Mouse (Mus musculus): ENCODE results near the gene Ackr1.
"Not testable (repeated sequence)": the region's sequence is repeated elsewhere in the genome, so short reads cannot be mapped to it uniquely, and the experiment has no call there.

The Ackr1 gene

DNA sequence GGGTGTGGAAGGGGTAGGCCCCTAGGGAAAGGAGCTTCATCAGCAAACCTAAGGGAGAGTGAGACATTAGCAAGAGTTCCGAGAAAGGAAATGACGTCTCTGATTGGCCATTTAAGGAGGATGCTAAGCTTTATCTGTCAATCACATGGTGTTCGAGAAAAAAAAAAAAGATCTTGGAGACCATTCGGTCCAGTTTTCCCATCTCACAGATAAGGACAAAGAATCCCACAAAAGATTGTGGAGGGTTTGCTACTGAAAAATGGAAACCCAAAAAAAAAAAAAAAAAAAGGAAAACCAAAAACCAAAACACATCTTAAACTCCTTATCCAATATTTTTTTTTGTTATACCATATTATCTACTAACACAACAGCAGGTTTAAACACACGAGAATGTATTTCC, 15.6 kb upstream of the Ackr1 start:
- DNase-seq (ENCODE audit: low spot score in 2 of 2): no peak

DNA sequence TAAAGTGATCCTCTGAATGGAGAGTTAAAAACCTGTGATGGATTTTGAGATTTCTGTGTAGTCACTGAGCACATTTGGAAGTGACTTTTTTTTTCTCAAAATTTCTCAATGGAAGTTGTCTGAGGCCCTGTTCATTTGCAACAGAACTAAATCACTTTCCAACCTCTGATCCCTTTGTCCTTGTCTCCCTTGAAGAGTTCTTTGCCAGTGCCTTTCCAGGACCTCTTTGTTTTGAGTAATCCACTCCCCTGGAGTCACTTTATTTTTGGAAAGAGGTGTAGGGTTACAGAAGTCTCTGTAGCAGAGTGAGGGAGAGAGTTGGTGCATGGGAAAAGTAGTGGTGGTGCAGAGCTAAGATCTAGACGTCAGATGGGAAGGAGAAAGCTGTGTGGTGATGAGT, 15.0 kb upstream of the Ackr1 start:
- DNase-seq (ENCODE audit: low spot score in 2 of 2): no peak

DNA sequence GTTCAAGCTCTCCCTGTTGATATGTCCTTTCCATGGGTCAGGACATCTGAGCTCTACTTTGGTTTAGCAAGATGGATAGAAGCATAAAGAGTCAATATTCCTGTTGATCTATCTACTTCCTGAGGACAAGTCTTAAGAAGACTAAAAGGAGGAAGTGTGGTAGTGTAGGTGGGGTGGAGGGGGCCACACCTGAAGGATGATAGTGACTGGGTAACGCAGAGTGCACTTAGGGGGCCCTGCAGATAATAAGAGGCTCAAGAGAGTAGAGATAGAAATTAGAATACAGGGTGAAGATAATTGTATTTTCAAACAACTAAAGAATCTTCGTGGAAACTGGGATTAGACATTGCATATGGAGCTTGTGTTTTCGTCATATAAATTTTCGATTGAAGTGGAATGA, 11.6 kb upstream of the Ackr1 start:
- no peak for DNase-seq (ENCODE audit: low spot score in 2 of 2)

DNA sequence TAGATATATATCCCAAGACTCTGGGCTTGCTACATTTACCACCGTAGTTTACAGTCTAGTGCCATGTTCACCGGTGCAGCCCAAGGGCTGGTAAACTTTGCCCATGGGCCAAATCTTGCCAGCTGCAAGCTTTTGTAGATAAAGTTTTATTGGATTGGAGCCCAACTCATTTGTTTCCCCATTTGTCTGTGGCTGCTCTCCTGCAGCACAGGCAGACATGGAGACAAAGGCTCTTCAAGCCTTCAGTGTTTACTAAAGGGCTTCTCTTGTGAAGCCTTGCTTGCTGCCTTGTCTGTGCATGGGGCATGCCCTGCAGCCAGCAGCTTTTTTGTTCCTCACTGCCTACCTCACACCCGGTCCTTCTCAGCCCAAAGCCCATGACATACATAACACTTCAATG, 10.4 kb upstream of the Ackr1 start:
- DNase-seq (ENCODE audit: low spot score in 2 of 2): no peak

DNA sequence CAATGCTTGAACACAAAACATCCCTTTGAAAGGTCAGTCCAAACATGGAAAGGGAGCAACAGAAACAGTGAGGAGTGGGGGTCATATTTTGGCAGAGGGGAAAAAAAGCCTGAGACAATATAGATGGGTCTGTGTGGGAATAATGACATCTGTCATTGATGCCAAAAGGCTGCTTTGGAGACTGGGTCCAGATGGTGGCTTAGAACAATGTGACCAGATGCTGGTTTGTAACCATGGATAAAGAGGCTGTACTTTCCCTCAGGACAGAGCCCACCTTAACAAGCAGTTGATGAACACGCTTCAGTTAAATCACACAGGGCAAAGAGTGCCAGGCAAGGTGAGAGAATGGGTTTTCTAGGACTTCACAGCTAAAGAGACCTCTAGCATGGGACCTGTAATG, 8.9 kb upstream of the Ackr1 start:
- no peak for DNase-seq (ENCODE audit: low spot score in 2 of 2)

DNA sequence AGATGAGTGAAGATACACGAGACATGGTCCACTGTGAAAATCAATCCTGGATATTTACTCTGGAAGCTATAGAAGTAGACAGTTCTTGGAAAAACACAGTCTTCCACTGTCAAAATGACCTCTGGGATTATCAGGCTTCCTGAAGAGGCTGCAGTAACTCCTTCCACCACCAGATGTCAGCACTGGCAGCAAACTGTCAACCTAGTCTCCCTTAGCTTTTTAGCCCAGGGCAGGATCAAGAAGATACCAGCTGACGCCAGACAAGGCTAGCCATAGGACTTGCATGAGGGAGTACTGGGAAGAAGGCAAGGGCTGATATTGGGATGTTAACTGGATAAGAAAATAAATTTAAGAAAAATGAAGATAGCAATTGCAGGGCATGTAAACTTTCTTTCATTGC, 6.0 kb upstream of the Ackr1 start:
- peak; percentile 61 to 69 for DNase-seq (ENCODE audit: low spot score in 2 of 2)

DNA sequence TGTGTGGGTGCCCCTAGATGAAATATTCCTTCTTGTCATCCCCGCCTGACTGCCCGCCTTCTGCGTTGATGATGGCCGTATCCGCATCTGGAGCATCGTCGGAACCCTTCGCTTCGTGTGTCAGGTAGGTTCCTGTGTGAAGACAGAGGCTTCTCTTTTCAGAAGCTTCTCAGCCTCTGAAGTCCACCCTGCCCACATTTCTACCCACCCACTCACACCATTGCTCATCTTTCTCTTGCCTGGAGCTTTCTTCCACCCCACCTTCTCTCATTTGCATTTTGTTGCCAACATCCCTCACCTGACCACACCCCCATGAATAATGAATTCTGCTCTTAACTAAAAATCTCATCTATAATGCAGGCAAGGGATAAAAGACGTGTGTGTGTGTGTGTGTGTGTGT, 3.5 kb upstream of the Ackr1 start:
- no peak for DNase-seq (ENCODE audit: low spot score in 2 of 2)

DNA sequence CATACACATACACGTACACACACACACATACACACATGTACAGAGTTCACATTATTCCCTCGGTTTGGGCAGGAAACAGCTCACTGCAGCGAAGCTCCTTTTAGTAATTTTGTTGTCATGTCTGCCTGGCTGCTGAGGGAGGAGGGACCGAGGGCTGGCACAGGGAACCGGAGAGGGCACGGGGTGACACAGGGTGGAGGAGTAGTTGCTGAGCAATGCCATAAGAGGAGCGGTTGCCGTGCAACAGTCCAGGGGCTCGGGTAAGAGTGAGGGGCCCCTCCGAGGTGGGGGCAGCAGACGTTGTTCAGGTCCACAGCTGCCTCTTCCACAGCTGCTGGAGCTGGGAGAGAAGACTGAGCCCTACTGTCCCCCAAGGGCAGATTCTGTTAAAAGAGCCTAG, 2.4 kb upstream of the Ackr1 start:
- DNase-seq (ENCODE audit: low spot score in 2 of 2): no peak

DNA sequence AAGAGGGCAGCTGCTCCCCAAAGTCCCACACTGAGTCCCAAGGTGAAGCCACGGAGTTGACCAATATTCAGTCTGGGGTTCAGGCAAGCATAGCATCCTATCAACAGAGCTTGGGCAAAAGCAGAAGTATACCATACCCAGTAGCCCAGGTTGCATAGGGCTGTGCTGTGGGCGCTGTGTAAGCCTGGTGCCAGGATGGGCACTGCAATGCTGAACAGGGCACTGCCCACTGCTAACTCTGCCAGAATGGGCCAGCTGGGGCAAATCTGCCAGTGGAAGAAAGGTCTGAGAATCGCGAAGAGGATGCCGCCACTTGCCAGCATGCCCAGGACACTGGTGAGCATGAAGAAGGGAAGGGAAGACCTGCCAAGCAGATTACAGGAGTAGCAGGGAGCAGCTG, 1.1 kb downstream of the Ackr1 start:
- DNase-seq (ENCODE audit: low spot score in 2 of 2): no peak

DNA sequence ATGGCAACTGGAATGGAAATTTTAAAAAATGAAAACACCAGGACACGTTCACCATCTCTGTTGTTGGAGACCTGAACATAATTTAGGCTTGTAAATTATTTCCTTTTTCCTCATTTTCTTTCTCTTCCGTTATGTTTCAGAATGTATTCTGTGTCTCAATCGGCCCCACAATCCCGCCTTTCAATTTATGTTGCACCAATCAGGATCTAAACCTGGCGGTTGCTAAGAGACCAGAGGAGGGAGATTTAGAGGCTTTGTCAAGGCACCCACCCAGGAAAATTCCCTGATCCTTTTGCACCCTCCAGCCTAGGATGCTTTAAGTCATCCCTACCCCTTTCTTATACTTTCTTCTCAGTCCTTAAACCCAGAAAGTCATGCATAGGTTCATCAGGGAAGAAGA, 3.8 kb downstream of the Ackr1 start:
- DNase-seq (ENCODE audit: low spot score in 2 of 2): no peak

DNA sequence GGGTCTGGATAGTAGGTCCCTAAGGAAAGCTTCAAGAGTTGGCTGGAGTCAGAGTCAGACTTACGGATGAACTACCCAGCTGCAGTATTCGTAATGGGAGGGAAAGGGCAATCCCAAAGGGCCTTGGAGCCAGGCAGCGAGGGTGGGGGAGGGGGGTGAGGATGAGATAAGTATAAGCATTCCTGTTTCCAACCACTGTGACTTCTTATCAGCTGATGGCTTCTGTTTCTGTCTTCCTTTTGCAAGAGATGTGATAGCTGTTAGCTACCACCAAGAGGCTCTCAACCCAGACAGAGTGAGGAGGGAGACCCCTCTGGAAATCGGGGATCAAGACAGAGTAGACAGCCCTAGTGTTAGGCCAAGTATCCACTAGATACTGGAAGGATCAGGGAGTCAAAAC, 4.4 kb downstream of the Ackr1 start:
- DNase-seq (ENCODE audit: low spot score in 2 of 2): no peak

DNA sequence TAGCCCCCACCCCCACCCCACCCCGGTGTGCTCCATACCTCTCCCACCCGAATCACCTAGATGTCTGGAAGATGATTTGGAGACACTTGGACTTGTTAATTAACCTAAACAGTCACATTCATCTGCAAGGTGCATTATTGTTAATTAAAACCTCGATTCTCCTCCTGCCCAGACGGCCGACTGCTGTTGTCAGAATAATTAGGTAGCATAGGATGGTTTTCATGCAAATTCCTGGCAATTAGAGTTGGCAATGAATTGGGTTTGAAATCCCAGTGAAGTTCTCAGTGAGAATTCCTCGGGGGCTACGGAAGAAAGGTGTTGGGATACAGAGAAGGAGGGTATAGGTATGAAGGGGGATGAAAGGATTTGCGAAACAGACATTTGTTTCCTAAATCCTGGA, 5.1 kb downstream of the Ackr1 start:
- DNase-seq (ENCODE audit: low spot score in 2 of 2): no peak

DNA sequence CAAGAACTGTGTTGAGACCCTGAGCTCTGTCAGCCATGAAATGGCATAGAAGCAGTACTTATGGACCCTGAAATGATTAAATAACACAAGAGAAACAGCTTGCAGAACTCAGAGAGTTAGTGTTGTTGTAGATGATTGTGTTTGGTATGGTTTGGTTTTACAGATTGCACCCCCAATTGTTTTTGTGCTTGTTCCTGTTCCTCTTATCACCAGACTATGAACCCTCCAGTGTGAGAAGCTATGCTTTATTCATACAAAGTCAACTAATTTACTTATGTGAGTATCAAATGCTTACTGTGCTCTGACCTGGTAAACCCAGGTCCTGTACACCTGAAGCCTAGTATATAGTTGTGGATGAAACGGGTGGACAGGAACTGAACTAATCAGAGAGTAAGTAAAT, 7.0 kb downstream of the Ackr1 start:
- DNase-seq (ENCODE audit: low spot score in 2 of 2): no peak

DNA sequence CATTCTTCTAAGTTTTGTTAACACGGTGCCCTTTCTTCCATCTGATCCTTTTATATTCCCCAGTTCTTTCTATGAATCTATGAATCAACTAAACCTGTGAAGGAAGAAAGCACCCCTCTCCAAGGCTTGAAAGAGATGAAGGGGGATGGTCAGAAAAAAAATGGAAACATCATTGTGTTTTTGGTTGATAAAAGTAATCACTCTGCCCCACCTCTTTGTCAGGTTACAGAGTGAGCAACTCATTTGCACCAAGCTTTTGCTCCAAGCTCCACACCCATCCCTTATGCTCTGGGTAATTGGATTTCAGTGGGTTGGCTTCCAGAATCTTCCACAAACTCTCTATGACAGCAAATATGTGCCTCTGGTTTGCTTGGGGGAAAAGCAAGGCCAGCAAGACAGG, 8.2 kb downstream of the Ackr1 start:
- no peak for DNase-seq (ENCODE audit: low spot score in 2 of 2)

DNA sequence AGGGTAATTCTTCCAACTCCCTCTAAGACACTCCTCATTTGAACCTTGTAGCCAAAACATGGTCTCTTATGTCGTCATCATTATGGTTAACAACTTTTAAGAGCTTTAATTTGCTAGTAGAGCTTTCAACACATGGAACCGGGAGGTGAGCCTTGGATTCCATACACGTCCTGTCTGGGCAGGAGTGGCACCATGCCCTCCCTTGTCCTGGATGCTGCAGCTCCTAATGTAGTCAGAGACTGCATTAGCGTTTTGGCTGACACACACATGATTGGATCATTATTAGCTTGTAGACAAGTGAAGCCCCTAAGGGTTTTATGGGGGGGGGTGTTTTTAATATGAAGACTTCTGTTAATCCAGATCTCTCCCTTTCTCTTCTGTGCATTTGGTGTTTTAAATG, 8.6 kb downstream of the Ackr1 start:
- no peak for DNase-seq (ENCODE audit: low spot score in 2 of 2)

DNA sequence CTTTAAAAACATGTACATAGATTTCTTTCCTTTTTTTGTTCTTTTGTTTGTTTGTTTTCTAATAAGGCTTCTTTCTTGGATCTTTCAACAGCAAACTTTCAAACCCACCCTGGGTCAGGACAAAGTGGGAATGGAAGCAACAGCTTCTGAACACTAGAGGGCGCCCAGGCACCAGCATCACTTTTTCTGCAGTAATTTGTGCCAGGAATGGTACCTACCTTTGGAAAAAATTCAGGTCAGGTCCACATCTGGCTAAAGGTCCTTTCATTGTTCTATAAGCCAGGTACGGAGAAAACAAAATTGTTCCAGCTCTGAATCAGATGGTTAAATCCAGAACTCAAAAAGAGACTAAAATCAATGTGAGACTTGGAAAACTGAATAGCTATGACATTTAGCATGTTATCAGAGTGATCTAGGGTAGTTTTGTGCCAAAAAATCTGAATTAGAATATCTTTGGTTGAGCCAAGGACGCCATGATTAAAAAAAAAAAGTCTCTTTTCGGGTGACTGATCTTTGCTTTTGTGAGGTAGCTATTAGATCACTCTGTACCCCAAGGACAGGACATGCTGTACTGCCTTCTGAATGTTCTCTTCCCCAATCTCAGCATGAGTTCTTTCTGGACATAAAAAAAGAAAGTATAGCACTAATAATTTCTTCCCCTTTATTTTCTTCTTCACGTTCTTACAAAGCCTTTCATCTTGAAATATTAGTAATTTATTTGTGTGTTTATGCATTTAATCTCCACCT, 9.5 kb downstream of the Ackr1 start:
- DNase-seq (ENCODE audit: low spot score in 2 of 2): no peak

DNA sequence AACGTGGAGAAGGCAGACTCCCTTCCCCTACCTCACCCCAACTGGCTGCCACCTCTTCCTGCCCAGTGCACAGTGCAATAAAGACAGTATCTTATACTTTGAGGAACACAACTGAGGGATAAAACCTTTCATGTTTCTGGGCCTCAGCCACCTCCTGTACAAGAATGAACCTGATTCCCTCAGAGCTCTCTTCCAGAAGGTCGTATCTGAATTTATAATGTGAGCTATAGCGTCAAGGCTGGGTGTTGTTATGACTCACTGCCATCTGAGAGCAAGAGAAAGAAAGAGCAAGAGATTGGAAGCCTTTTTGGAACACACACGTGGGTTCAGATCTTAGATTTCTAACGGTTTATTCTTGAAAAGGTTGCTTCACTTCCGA, 11.3 kb downstream of the Ackr1 start:
- no peak for DNase-seq (ENCODE audit: low spot score in 2 of 2)

DNA sequence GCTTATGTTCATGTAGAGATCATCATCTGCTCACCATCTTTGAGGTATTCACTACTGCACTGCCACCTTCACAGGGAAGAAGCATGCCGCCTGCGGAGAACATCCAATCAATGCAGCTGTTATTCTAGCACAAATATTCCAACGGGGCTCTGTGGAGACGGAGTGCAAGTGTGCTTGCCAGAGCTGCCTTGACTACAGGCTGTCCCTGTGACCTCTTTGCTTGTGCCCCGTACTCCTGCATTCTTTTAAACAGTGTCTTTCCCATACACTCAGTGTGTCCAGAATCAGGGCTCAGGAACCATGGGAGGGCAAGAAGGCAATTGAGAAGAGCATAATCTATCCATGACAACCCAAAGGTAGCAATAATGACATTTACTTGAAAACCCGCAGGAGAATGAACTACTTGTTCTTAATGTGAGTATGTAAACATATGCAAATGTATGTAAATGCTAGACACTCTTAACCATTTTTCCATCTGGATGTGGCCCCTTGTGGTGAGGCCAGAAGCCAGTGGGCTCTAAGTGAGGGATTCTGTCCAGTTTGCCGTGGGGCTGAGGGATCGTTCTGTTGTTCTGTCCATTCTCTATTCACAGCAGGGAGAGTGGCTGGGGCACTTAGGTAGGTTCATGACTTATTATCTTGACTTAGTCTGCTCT, 11.8 kb downstream of the Ackr1 start:
- DNase-seq (ENCODE audit: low spot score in 2 of 2): no peak

DNA sequence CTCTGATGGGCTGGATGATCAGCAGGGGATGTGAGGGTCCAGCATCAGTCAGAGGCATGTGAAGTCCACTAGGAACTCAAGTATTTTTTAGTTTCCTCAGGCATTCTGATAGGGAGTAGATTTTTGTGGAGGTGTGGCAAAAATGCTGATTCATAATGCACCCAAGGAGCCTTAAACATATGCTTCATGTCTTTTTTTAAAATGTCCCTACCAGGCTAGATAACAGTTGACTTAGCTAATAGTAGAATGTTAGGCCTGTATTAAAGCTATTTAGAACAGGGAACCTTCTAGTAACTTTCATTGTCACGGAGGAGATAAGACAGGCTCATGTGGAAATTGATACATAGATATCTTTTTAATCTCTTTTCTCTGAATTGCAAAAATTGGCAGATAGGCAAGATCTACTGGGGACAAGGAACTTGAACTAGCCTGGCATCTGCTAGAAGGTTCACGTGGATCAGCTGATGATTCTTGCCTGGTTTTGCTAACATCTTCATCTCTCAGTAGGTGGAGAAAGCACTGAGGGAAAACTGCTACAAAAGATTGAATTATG, 15.5 kb downstream of the Ackr1 start:
- no peak for DNase-seq (ENCODE audit: low spot score in 2 of 2)

DNA sequence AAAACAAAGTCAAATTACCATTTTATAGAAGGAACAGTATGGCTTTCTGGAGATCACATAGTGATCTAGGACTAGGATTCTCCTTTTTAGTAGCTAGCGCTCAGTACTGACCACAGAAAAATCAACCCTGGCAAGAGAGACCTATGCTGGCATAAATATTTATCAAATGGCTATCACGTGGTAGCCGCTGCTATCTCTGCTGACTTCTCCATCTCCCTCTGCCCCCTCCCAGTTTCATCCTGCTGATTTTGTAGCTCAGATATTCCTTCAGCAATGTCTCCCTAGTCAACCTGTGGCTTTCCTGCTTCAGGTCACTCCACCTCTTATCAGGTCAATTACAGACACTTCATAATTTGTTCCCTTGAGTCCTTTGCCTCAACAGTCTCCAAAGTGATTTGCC, 17.8 kb downstream of the Ackr1 start:
- DNase-seq (ENCODE audit: low spot score in 2 of 2): no peak

DNA sequence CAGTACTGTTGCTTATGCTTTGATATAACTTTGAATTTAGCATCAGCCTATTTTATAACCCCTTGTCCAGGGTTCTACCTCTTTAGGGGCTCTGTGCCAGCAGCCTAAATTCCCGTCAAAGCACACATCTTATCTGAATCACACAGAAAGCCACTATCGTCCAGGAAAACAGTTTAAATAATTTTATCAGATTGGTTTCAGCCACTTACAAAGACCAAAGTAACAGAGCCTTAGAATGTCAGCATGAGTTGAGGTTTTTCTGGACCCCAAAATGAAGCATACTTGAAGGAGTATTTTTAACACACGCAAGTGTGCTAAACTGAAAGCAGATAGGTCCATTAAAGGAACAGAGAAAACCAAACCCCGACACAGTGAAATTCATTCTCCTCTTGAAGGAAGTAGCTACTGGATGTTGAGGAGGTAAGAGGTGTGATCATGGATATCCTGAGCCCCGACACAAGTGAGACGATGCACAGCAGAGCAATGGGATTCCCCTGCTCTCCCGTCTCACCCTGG, 20.0 kb downstream of the Ackr1 start:
- not testable (repeated sequence) for DNase-seq (ENCODE audit: low spot score in 2 of 2)

DNA sequence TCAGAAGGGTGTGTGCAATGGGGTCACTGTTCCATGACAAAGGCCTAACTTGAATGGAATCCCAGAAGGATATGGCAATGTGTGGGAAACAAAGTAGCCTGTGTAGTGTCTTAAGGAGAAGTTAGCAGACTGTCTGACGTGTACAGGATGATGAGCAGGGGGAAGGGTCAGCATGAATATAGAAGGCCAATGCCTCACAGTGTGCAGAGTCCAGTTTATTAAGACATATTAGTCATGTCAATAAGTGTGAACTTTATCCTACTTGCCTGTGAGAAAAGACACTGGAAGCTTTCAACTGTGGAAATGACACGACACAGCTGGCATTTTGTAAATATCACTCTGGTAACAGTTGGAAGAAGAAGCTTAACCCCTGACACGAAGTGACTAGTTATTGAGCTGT, 30.8 kb downstream of the Ackr1 start:
- DNase-seq (ENCODE audit: low spot score in 2 of 2): not testable (repeated sequence)
